Mouse (Mus musculus) hindbrain, embryonic 10.5 days (tissue): ENCODE measurements at regions not wholly inside any gene's neighbourhood (a gene's known extent, or its start where the extent isn't known, plus 50 kb on each side); places are given as distances from the start of the nearest gene placed in this dataset.
A peak's percentile ranks its signal among the peaks of the same experiment; 100 is the strongest.

ENCODE experiments used
- DNase-seq: peaks from one replicate; pipeline ENCODE4 v3.0.0-alpha.2; 2017; ENCODE audit warnings: low spot score
- H3K27ac ChIP-seq: fragments of 300-500 bp; sonication (generic); 2 replicates; pipeline ENCODE4 v1.5.1; 2016; ENCODE audit warnings: mild to moderate bottlenecking, moderate library complexity
- H3K27me3 ChIP-seq: fragments of 300-500 bp; sonication (generic); 2 replicates; pipeline ENCODE4 v1.6.1; 2016; ENCODE audit warnings: mild to moderate bottlenecking; ENCODE audit not compliant: poor library complexity, insufficient read depth, severe bottlenecking
- H3K36me3 ChIP-seq: fragments of 300-500 bp; sonication (generic); 2 replicates; pipeline ENCODE4 v1.6.1; 2016; ENCODE audit warnings: mild to moderate bottlenecking, moderate library complexity
- H3K4me1 ChIP-seq: fragments of 300-500 bp; sonication (generic); replicated peaks from 2 replicates; pipeline ENCODE4 v1.6.1; 2016; ENCODE audit warnings: mild to moderate bottlenecking
- H3K4me3 ChIP-seq: fragments of 300-500 bp; sonication (generic); 2 replicates; pipeline ENCODE4 v1.5.1; 2016; ENCODE audit warnings: mild to moderate bottlenecking, moderate library complexity
- H3K9me3 ChIP-seq: fragments of 300-500 bp; sonication (generic); 2 replicates; pipeline ENCODE4 v1.6.1; 2016; ENCODE audit warnings: mild to moderate bottlenecking, moderate library complexity
- WGBS: fragments of 180-500 bp; shearing (Covaris S2); methylation state at CpG from one replicate; pipeline ENCODE4 v1.1.7; 2016; 5-methylcytosine and 5-hydroxymethylcytosine counted together

- H3K4me3 ChIP-seq, result no peak overlapping the region
- no peaks in the 10 kb centered on the region for H3K36me3 ChIP-seq
- H3K27me3 ChIP-seq, result no peaks in the 10 kb centered on the region
- no peak overlapping the region for H3K27ac ChIP-seq
- H3K9me3 ChIP-seq, result no peaks in the 10 kb centered on the region
- 94% methylated on average over 2 of the region's 2 CpGs for WGBS
- H3K4me1 ChIP-seq, result no peaks in the 10 kb centered on the region
- no peak for DNase-seq
Observed at GRCm38 (mm10) chr3:42040959-42041358, 298.5 kb downstream of the D3Ertd751e start.

- H3K4me1 ChIP-seq, result no peaks in the 10 kb centered on the region
- no peak for DNase-seq
- no peaks in the 10 kb centered on the region for H3K27me3 ChIP-seq
- 91% methylated on average over 10 of the region's 10 CpGs for WGBS
- H3K36me3 ChIP-seq, result no peaks in the 10 kb centered on the region
- H3K4me3 ChIP-seq, result no peak overlapping the region
- no peak overlapping the region for H3K27ac ChIP-seq
- no peaks in the 10 kb centered on the region for H3K9me3 ChIP-seq
Observed at GRCm38 (mm10) chr3:42057286-42057868, 315.0 kb downstream of the D3Ertd751e start.

GRCm38 (mm10) chr3:42065093-42065935 is 322.9 kb downstream of the D3Ertd751e start:
- Histone ChIP-seq H3K27me3 (no peaks in the 10 kb centered on the region), H3K9me3 (no peaks in the 10 kb centered on the region), H3K4me3 (no peak overlapping the region), H3K4me1 (peaks cover 14% of the 10 kb centered on the region), H3K27ac (peak overlapping the region; percentile 66; the same call in 1 of the 2 replicates), H3K36me3 (no peaks in the 10 kb centered on the region)
- peak; percentile 29 for DNase-seq
- 27% methylated on average over 7 of the region's 7 CpGs for WGBS

GRCm38 (mm10) chr3:42065962-42066361 is 323.6 kb downstream of the D3Ertd751e start:
- H3K4me3 ChIP-seq, result no peak overlapping the region
- H3K4me1 ChIP-seq, result peaks cover 14% of the 10 kb centered on the region
- no peak for DNase-seq
- 24% methylated on average over 3 of the region's 3 CpGs for WGBS
- H3K36me3 ChIP-seq, result no peaks in the 10 kb centered on the region
- no peaks in the 10 kb centered on the region for H3K9me3 ChIP-seq
- 0 out of 2 replicates have a peak overlapping the region, but pooled peaks have one; percentile 66 for H3K27ac ChIP-seq
- H3K27me3 ChIP-seq, result no peaks in the 10 kb centered on the region

DNA sequence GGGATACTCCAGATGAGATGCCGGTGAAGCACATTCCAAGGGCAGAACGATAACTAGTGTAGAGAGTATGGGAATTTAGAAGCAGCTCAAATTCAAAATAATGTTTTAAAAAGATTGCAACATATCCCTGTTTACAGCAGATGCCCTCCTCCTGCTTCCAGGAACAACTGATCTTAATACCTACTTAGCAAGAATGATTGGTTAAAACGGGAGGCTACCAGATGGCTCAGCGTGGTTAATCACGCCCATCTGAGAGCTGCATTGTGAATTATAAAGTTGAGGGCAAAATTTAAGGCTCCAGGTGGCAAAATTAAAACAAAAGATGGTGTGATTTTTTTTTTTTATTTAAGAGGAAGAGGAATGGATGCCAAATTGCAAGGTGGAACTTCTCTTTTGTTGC is 324.6 kb downstream of the D3Ertd751e start:
- H3K9me3 ChIP-seq, result no peaks in the 10 kb centered on the region
- no peak for DNase-seq
- H3K27ac ChIP-seq, result no peak overlapping the region
- H3K36me3 ChIP-seq, result no peaks in the 10 kb centered on the region
- WGBS, result 92% methylated on average over 5 of the region's 5 CpGs
- H3K4me3 ChIP-seq, result no peak overlapping the region
- peaks cover 14% of the 10 kb centered on the region for H3K4me1 ChIP-seq
- no peaks in the 10 kb centered on the region for H3K27me3 ChIP-seq

GRCm38 (mm10) chr3:42074532-42075287 is 332.3 kb downstream of the D3Ertd751e start:
- H3K4me1 ChIP-seq, result no peaks in the 10 kb centered on the region
- peak; percentile 33 for DNase-seq
- no peaks in the 10 kb centered on the region for H3K9me3 ChIP-seq
- no peaks in the 10 kb centered on the region for H3K27me3 ChIP-seq
- no peak overlapping the region for H3K27ac ChIP-seq
- WGBS, result 54% methylated on average over 11 of the region's 11 CpGs
- H3K4me3 ChIP-seq, result no peak overlapping the region
- no peaks in the 10 kb centered on the region for H3K36me3 ChIP-seq

- Histone ChIP-seq H3K9me3 (no peaks in the 10 kb centered on the region), H3K27me3 (no peaks in the 10 kb centered on the region), H3K4me3 (no peak overlapping the region), H3K4me1 (no peaks in the 10 kb centered on the region), H3K27ac (no peak overlapping the region), H3K36me3 (no peaks in the 10 kb centered on the region)
- WGBS, result 40% methylated on average over 13 of the region's 13 CpGs
- DNase-seq, result peak; percentile 56
Observed at GRCm38 (mm10) chr3:42110976-42111847, 368.8 kb downstream of the D3Ertd751e start.

- Histone ChIP-seq H3K4me3 (no peak overlapping the region), H3K27ac (no peak overlapping the region), H3K27me3 (no peaks in the 10 kb centered on the region), H3K9me3 (no peaks in the 10 kb centered on the region), H3K36me3 (no peaks in the 10 kb centered on the region), H3K4me1 (no peaks in the 10 kb centered on the region)
- 85% methylated on average over 3 of the region's 3 CpGs for WGBS
- no peak for DNase-seq
Observed at GRCm38 (mm10) chr3:42129821-42130560, 387.6 kb downstream of the D3Ertd751e start.

- Histone ChIP-seq H3K4me1 (no peaks in the 10 kb centered on the region), H3K36me3 (no peaks in the 10 kb centered on the region), H3K4me3 (no peak overlapping the region), H3K27ac (no peak overlapping the region), H3K9me3 (no peaks in the 10 kb centered on the region), H3K27me3 (no peaks in the 10 kb centered on the region)
- WGBS, result 84% methylated on average over 1 of the region's 1 CpGs
- DNase-seq, result no peak
Observed at GRCm38 (mm10) chr3:42132322-42132721, 389.9 kb downstream of the D3Ertd751e start.

- WGBS, result 87% methylated on average over 3 of the region's 3 CpGs
- no peaks in the 10 kb centered on the region for H3K27me3 ChIP-seq
- H3K36me3 ChIP-seq, result no peaks in the 10 kb centered on the region
Observed at GRCm38 (mm10) chr3:42153372-42153771, 411.0 kb downstream of the D3Ertd751e start.

GRCm38 (mm10) chr3:42154909-42155308 is 412.5 kb downstream of the D3Ertd751e start:
- no peak overlapping the region for H3K4me3 ChIP-seq
- no peaks in the 10 kb centered on the region for H3K4me1 ChIP-seq
- H3K27ac ChIP-seq, result no peak overlapping the region
- no peaks in the 10 kb centered on the region for H3K36me3 ChIP-seq
- no peaks in the 10 kb centered on the region for H3K27me3 ChIP-seq
- H3K9me3 ChIP-seq, result no peaks in the 10 kb centered on the region
- WGBS, result 70% methylated on average over 4 of the region's 4 CpGs
- no peak for DNase-seq

More at GRCm38 (mm10) chr3:42153372-42153771, 411.0 kb downstream of the D3Ertd751e start:
- Histone ChIP-seq H3K27ac (no peak overlapping the region), H3K4me3 (no peak overlapping the region), H3K9me3 (no peaks in the 10 kb centered on the region), H3K4me1 (no peaks in the 10 kb centered on the region)
- no peak for DNase-seq

DNA sequence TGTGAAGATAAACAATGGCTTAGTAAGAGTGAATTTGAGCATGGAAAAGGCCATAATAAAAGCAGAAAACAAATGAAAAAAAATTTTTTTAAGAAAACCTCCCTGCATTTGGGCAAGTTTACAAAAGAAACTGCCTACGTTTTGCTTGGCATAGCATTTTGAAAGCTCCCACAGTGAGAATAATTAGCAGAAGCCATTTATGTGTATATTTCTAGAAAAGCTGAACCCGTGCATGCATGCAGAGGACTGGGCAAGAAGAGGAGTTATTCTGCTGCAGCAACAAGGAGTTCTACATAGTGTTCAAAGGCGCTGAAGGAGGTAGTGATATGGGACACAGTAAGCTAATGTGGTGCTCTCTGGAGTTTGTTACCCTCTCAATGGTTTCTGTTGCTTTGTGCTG is 421.3 kb downstream of the D3Ertd751e start:
- H3K4me3 ChIP-seq, result no peak overlapping the region
- H3K36me3 ChIP-seq, result no peaks in the 10 kb centered on the region
- 68% methylated on average over 3 of the region's 3 CpGs for WGBS
- DNase-seq, result no peak
- no peaks in the 10 kb centered on the region for H3K9me3 ChIP-seq
- no peaks in the 10 kb centered on the region for H3K27me3 ChIP-seq
- no peak overlapping the region for H3K27ac ChIP-seq
- no peaks in the 10 kb centered on the region for H3K4me1 ChIP-seq
